Mouse (Mus musculus): ENCODE measurements around the gene Ncapg2.

The Ncapg2 gene

GRCm38 (mm10) chr12:116442184-116442583 lies 37.0 kb downstream of the Ncapg2 start:
- no peak for DNase-seq (ENCODE audit: low spot score)

GRCm38 (mm10) chr12:116449536-116449935 lies 44.3 kb downstream of the Ncapg2 start:
- DNase-seq (ENCODE audit: low spot score) = no peak

GRCm38 (mm10) chr12:116460379-116461065 lies 55.3 kb downstream of the Ncapg2 start:
- DNase-seq (ENCODE audit: low spot score) = no peak

- no peak for DNase-seq (ENCODE audit: low spot score)
Measured at GRCm38 (mm10) chr12:116467030-116467429, 61.8 kb downstream of the Ncapg2 start.

- DNase-seq (ENCODE audit: low spot score) = no peak
Measured at GRCm38 (mm10) chr12:116468348-116468747, 63.1 kb downstream of the Ncapg2 start.

- no peak for DNase-seq (ENCODE audit: low spot score)
Measured at GRCm38 (mm10) chr12:116469096-116469495, 63.9 kb downstream of the Ncapg2 start.

- DNase-seq (ENCODE audit: low spot score) = no peak
Measured at GRCm38 (mm10) chr12:116473264-116473663, 68.1 kb downstream of the Ncapg2 start.

GRCm38 (mm10) chr12:116473761-116474160 lies 68.6 kb downstream of the Ncapg2 start:
- DNase-seq (ENCODE audit: low spot score) = no peak

- no peak for DNase-seq (ENCODE audit: low spot score)
Measured at GRCm38 (mm10) chr12:116474676-116475075, 69.5 kb downstream of the Ncapg2 start.

- DNase-seq (ENCODE audit: low spot score) = no peak
Measured at GRCm38 (mm10) chr12:116478771-116479170, 73.6 kb downstream of the Ncapg2 start.

- no peak for DNase-seq (ENCODE audit: low spot score)
Measured at GRCm38 (mm10) chr12:116481921-116482320, 76.7 kb downstream of the Ncapg2 start.

- DNase-seq (ENCODE audit: low spot score) = no peak
Measured at GRCm38 (mm10) chr12:116483581-116483980, 78.4 kb downstream of the Ncapg2 start.

- no peak for DNase-seq (ENCODE audit: low spot score)
Measured at GRCm38 (mm10) chr12:116484991-116485390, 79.8 kb downstream of the Ncapg2 start.

GRCm38 (mm10) chr12:116485591-116486403 lies 80.6 kb downstream of the Ncapg2 start, which contains the start of gene Ptprn2:
Gene Ptprn2, plus strand, starts transcription at chr12:116485720.
- DNase-seq (ENCODE audit: low spot score) = no peak

GRCm38 (mm10) chr12:116486404-116486730 lies 81.2 kb downstream of the Ncapg2 start:
- DNase-seq (ENCODE audit: low spot score) = no peak

- no peak for DNase-seq (ENCODE audit: low spot score)
Measured at GRCm38 (mm10) chr12:116488836-116489235, 83.6 kb downstream of the Ncapg2 start.

- no peak for DNase-seq (ENCODE audit: low spot score)
Measured at GRCm38 (mm10) chr12:116490575-116491356, 85.6 kb downstream of the Ncapg2 start.

GRCm38 (mm10) chr12:116498666-116499065 lies 93.5 kb downstream of the Ncapg2 start:
- no peak for DNase-seq (ENCODE audit: low spot score)

- no peak for DNase-seq (ENCODE audit: low spot score)
Measured at GRCm38 (mm10) chr12:116500652-116501051, 95.5 kb downstream of the Ncapg2 start.

- DNase-seq (ENCODE audit: low spot score) = no peak
Measured at GRCm38 (mm10) chr12:116512482-116512881, 107.3 kb downstream of the Ncapg2 start.

Data from spleen, adult 12 weeks (tissue).